Mouse (Mus musculus): ENCODE measurements around the gene Ctdsp2. TPM values are rescaled to one million over a fixed set of nuclear protein-coding genes. Genes with fewer than 3 reads are reported as not detected.

The Ctdsp2 gene
- total and polyA plus RNA-seq, 2 experiments from 2014 or later: 14.4 to 56.0 TPM

GRCm38 (mm10) chr10:127030336-127031296, 52.1 kb downstream of the Ctdsp2 start, which contains the start of gene Tsfm:
Gene Tsfm, minus strand, starts transcription at chr10:127030840.
- H3K27me3 ChIP-seq (ENCODE audit: insufficient read depth, low read length): no peaks in the 10 kb centered on the region
- H3K36me3 ChIP-seq (ENCODE audit: insufficient read depth): peaks cover 25% of the 10 kb centered on the region
- H3K4me2 ChIP-seq (ENCODE audit: low read depth): peak within 1 kb of the TSS; percentile 62
- peak within 1 kb of the TSS; percentile 68 for H3K4me3 ChIP-seq (ENCODE audit: low read depth, low read length)
- no peaks in the 10 kb centered on the region for H3K4me1 ChIP-seq (ENCODE audit: insufficient read depth)
- peak; percentile 96 for TF ChIP-seq CTCF (IDR thresholded peaks at IDR 0.05; ENCODE audit: low read depth)
- 4% methylated on average over 55 of the region's 56 CpGs for WGBS
- DNase-seq: peak; percentile 96
- ATAC-seq: peak; percentile 91
- peak within 1 kb of the TSS; percentile 60 for H3K27ac ChIP-seq (ENCODE audit: low read depth, low read length)
- peak within 1 kb of the TSS; percentile 78 for H3K9ac ChIP-seq
- H3K9me3 ChIP-seq (ENCODE audit: low read length): no peaks in the 10 kb centered on the region

GRCm38 (mm10) chr10:127033301-127033741, 54.8 kb downstream of the Ctdsp2 start:
- Histone ChIP-seq H3K36me3 (ENCODE audit: insufficient read depth) (peaks cover 4% of the 10 kb centered on the region), H3K9ac (no peak overlapping the region), H3K4me2 (ENCODE audit: low read depth) (no peak overlapping the region), H3K27me3 (ENCODE audit: insufficient read depth, low read length) (no peaks in the 10 kb centered on the region), H3K27ac (ENCODE audit: low read depth, low read length) (no peak overlapping the region), H3K9me3 (ENCODE audit: low read length) (no peaks in the 10 kb centered on the region), H3K4me3 (ENCODE audit: low read depth, low read length) (no peak overlapping the region), H3K4me1 (ENCODE audit: insufficient read depth) (no peaks in the 10 kb centered on the region)
- DNase-seq: no peak
- TF ChIP-seq CTCF (IDR thresholded peaks at IDR 0.05; ENCODE audit: low read depth): no peak
- no peak for ATAC-seq
- WGBS: 90% methylated on average over 8 of the region's 8 CpGs

GRCm38 (mm10) chr10:127036273-127036672, 57.8 kb downstream of the Ctdsp2 start:
- no peak overlapping the region for H3K4me2 ChIP-seq (ENCODE audit: low read depth)
- WGBS: 84% methylated on average over 12 of the region's 12 CpGs
- no peak for TF ChIP-seq CTCF (IDR thresholded peaks at IDR 0.05; ENCODE audit: low read depth)
- no peak overlapping the region for H3K27ac ChIP-seq (ENCODE audit: low read depth, low read length)
- H3K9ac ChIP-seq: no peak overlapping the region
- H3K36me3 ChIP-seq (ENCODE audit: insufficient read depth): no peaks in the 10 kb centered on the region
- no peak overlapping the region for H3K4me3 ChIP-seq (ENCODE audit: low read depth, low read length)
- no peaks in the 10 kb centered on the region for H3K4me1 ChIP-seq (ENCODE audit: insufficient read depth)
- H3K27me3 ChIP-seq (ENCODE audit: insufficient read depth, low read length): no peaks in the 10 kb centered on the region
- H3K9me3 ChIP-seq (ENCODE audit: low read length): no peaks in the 10 kb centered on the region
- DNase-seq: no peak
- ATAC-seq: no peak

GRCm38 (mm10) chr10:127037641-127038040, 59.1 kb downstream of the Ctdsp2 start:
- TF ChIP-seq CTCF (IDR thresholded peaks at IDR 0.05; ENCODE audit: low read depth): no peak
- no peaks in the 10 kb centered on the region for H3K27me3 ChIP-seq (ENCODE audit: insufficient read depth, low read length)
- 71% methylated on average over 12 of the region's 12 CpGs for WGBS
- ATAC-seq: no peak
- H3K27ac ChIP-seq (ENCODE audit: low read depth, low read length): no peak overlapping the region
- H3K4me1 ChIP-seq (ENCODE audit: insufficient read depth): peaks cover 5% of the 10 kb centered on the region
- no peaks in the 10 kb centered on the region for H3K36me3 ChIP-seq (ENCODE audit: insufficient read depth)
- H3K9ac ChIP-seq: no peak overlapping the region
- H3K9me3 ChIP-seq (ENCODE audit: low read length): no peaks in the 10 kb centered on the region
- no peak overlapping the region for H3K4me2 ChIP-seq (ENCODE audit: low read depth)
- no peak overlapping the region for H3K4me3 ChIP-seq (ENCODE audit: low read depth, low read length)
- no peak for DNase-seq

GRCm38 (mm10) chr10:127040569-127041214, 62.2 kb downstream of the Ctdsp2 start:
- ATAC-seq (no peak; the same call in 1 of the 2 replicates), DNase-seq (no peak)
- Histone ChIP-seq H3K27ac (ENCODE audit: low read depth, low read length) (no peak overlapping the region), H3K36me3 (ENCODE audit: insufficient read depth) (0 out of 2 replicates have a peak, but pooled peaks cover 3% of the 10 kb centered on the region), H3K27me3 (ENCODE audit: insufficient read depth, low read length) (no peaks in the 10 kb centered on the region), H3K4me3 (ENCODE audit: low read depth, low read length) (peak overlapping the region; percentile 76), H3K4me1 (ENCODE audit: insufficient read depth) (peaks cover 6% of the 10 kb centered on the region), H3K9ac (peak overlapping the region; percentile 57), H3K4me2 (ENCODE audit: low read depth) (peak overlapping the region; percentile 97), H3K9me3 (ENCODE audit: low read length) (no peaks in the 10 kb centered on the region)
- no peak for TF ChIP-seq CTCF (IDR thresholded peaks at IDR 0.05; ENCODE audit: low read depth)
- WGBS: under 1% methylated on average over 20 of the region's 20 CpGs

GRCm38 (mm10) chr10:127041274-127041766, 62.8 kb downstream of the Ctdsp2 start, which contains the start of the genes Mettl1 and Eef1akmt3:
Gene Mettl1, plus strand, starts transcription at chr10:127041414.
Gene Eef1akmt3, minus strand, starts transcription at chr10:127041513.
- H3K4me3 ChIP-seq (ENCODE audit: low read depth, low read length): peak within 1 kb of the TSS; percentile 76
- peak within 1 kb of the TSS; percentile 97 for H3K4me2 ChIP-seq (ENCODE audit: low read depth)
- H3K36me3 ChIP-seq (ENCODE audit: insufficient read depth): 0 out of 2 replicates have a peak, but pooled peaks cover 3% of the 10 kb centered on the region
- DNase-seq (no peak), ATAC-seq (peak; percentile 55)
- no peaks in the 10 kb centered on the region for H3K9me3 ChIP-seq (ENCODE audit: low read length)
- H3K27ac ChIP-seq (ENCODE audit: low read depth, low read length): no peak within 1 kb of the TSS; the same call in 1 of the 2 replicates
- peak within 1 kb of the TSS; percentile 57 for H3K9ac ChIP-seq
- no peaks in the 10 kb centered on the region for H3K27me3 ChIP-seq (ENCODE audit: insufficient read depth, low read length)
- peaks cover 6% of the 10 kb centered on the region for H3K4me1 ChIP-seq (ENCODE audit: insufficient read depth)
- WGBS: under 1% methylated on average over 28 of the region's 28 CpGs
- no peak for TF ChIP-seq CTCF (IDR thresholded peaks at IDR 0.05; ENCODE audit: low read depth)
